ENCODE assay signal across 22 mouse cellular contexts in the genomic region with DNA sequence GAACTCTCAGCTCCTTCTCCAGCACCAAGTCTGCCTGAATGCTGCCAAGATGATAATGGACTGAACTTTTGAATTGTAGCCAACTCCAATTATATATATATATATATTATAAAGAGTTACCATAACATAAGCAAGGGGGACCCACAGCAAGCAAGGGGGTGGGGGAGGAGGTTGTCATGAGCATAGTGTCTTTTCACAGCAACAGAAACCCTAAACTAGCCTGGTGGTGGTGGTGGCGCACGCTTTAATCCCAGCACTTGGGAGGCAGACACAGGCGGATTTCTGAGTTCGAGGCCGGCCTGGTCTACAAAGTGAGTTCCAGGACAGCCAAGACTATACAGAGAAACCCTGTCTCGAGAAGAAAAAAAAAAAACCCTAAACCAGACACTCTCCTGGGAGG.
DNase-seq lines count a peak whose midpoint lies in the region; ATAC-seq lines count a peak whose summit lies in the region.
"Had no signal": no experiment of that assay in that cellular context is flagged by ENCODE, and none has a peak within 500 bp of the region (broad histone marks: within the 10 kb centered on the region; RNA-seq: fewer than 3 reads in every experiment).

No protein-coding gene starts in this region.

- no peak for ATAC-seq in heart, embryonic 11.5 days (replicated peaks; ENCODE audit: insufficient number of reproducible peaks, low FRiP score, low TSS enrichment)
- ATAC-seq in heart, embryonic 16.5 days (replicated peaks; ENCODE audit: extremely low read depth, insufficient read depth, low FRiP score), result no peak
- no peak for ATAC-seq in lung, embryonic 16.5 days (ENCODE audit: low read depth)
- ATAC-seq: forebrain, embryonic 16.5 days; hindbrain, embryonic 16.5 days; liver, embryonic 12.5 days; liver, postnatal 0 days; midbrain, embryonic 15.5 days had no signal

- H3K27me3 ChIP-seq in heart, embryonic 11.5 days (ENCODE audit: control insufficient read depth, insufficient read depth, low read length), result no peaks in the 10 kb centered on the region
- H3K27me3 ChIP-seq in heart, embryonic 16.5 days (ENCODE audit: control insufficient read depth, insufficient read depth, low read length), result no peaks in the 10 kb centered on the region
- H3K27me3 ChIP-seq in lung, embryonic 16.5 days (ENCODE audit: control insufficient read depth, insufficient read depth, low read depth, low read length), result no peaks in the 10 kb centered on the region
- H3K27me3 ChIP-seq: embryonic facial prominence, embryonic 13.5 days; midbrain, embryonic 15.5 days; neural tube, embryonic 15.5 days had no signal

- no peak overlapping the region for H3K4me3 ChIP-seq in heart, embryonic 11.5 days (ENCODE audit: low read depth, low read length)
- no peak overlapping the region for H3K4me3 ChIP-seq in heart, embryonic 16.5 days (ENCODE audit: low read length)
- H3K4me3 ChIP-seq in lung, embryonic 16.5 days (ENCODE audit: low read length), result no peak overlapping the region
- H3K4me3 ChIP-seq: embryonic facial prominence, embryonic 13.5 days; liver, embryonic 12.5 days; midbrain, embryonic 10.5 days; midbrain, embryonic 15.5 days; neural tube, embryonic 15.5 days had no signal

- H3K36me3 ChIP-seq in heart, embryonic 11.5 days (ENCODE audit: control insufficient read depth, insufficient read depth, low read length), result no peaks in the 10 kb centered on the region
- no peaks in the 10 kb centered on the region for H3K36me3 ChIP-seq in heart, embryonic 16.5 days (ENCODE audit: control insufficient read depth, insufficient read depth)
- no peaks in the 10 kb centered on the region for H3K36me3 ChIP-seq in lung, embryonic 16.5 days (ENCODE audit: control insufficient read depth, insufficient read depth, low read length)
- H3K36me3 ChIP-seq: embryonic facial prominence, embryonic 13.5 days; liver, embryonic 12.5 days; midbrain, embryonic 10.5 days; midbrain, embryonic 15.5 days; neural tube, embryonic 15.5 days had no signal

- H3K9ac ChIP-seq in heart, embryonic 11.5 days (ENCODE audit: low read depth, low read length), result no peak overlapping the region
- no peak overlapping the region for H3K9ac ChIP-seq in heart, embryonic 16.5 days (ENCODE audit: low read length)
- no peak overlapping the region for H3K9ac ChIP-seq in lung, embryonic 16.5 days (ENCODE audit: low read length)
- H3K9ac ChIP-seq: embryonic facial prominence, embryonic 13.5 days; liver, embryonic 12.5 days; liver, postnatal 0 days; midbrain, embryonic 15.5 days; neural tube, embryonic 15.5 days had no signal

- peak overlapping the region; percentile 96 for H3K27ac ChIP-seq in heart, embryonic 11.5 days (ENCODE audit: low read depth, low read length)
- H3K27ac ChIP-seq in heart, embryonic 16.5 days (ENCODE audit: low read length), result peak overlapping the region; percentile 98
- peak overlapping the region; percentile 67 for H3K27ac ChIP-seq in lung, embryonic 16.5 days (ENCODE audit: low read length)
- H3K27ac ChIP-seq: embryonic facial prominence, embryonic 13.5 days; liver, embryonic 12.5 days; neural tube, embryonic 15.5 days had no signal

- WGBS in heart, embryonic 11.5 days (ENCODE audit: insufficient replicate concordance), result 85% methylated on average over 6 of the region's 6 CpGs
- WGBS in heart, embryonic 16.5 days, result 95% methylated on average over 6 of the region's 6 CpGs
- WGBS in lung, embryonic 16.5 days, result 89% methylated on average over 6 of the region's 6 CpGs

- no peak overlapping the region for H3K4me2 ChIP-seq in heart, embryonic 11.5 days
- no peak overlapping the region for H3K4me2 ChIP-seq in heart, embryonic 16.5 days (ENCODE audit: low read depth, low read length)
- no peak overlapping the region for H3K4me2 ChIP-seq in lung, embryonic 16.5 days (ENCODE audit: low read depth, low read length)
- H3K4me2 ChIP-seq: embryonic facial prominence, embryonic 13.5 days; liver, embryonic 12.5 days; midbrain, embryonic 15.5 days; neural tube, embryonic 15.5 days had no signal

- H3K4me1 ChIP-seq in heart, embryonic 11.5 days (ENCODE audit: control insufficient read depth, insufficient read depth, low read length), result peaks cover 61% of the 10 kb centered on the region
- H3K4me1 ChIP-seq in heart, embryonic 16.5 days (ENCODE audit: control insufficient read depth, insufficient read depth, low read length), result peaks cover 47% of the 10 kb centered on the region
- H3K4me1 ChIP-seq in lung, embryonic 16.5 days (replicated peaks; ENCODE audit: control insufficient read depth, insufficient read depth, low read length), result peaks cover 55% of the 10 kb centered on the region

- no peak for DNase-seq in heart, adult 11 months
- DNase-seq in heart, postnatal 4 days, result no peak
- DNase-seq in lung, postnatal 36 days, result no peak
- DNase-seq: adrenal gland, adult 8-10 months; cerebellum, adult 8-10 months; kidney, adult 18-20 months; kidney, postnatal 4 days; left cerebral cortex, postnatal 4 days; liver, postnatal 0 days; retina, postnatal 1 day; right cerebral cortex, postnatal 14 days; thymus, postnatal 4 days had no signal

- no peaks in the 10 kb centered on the region for H3K9me3 ChIP-seq in heart, embryonic 11.5 days (replicated peaks; ENCODE audit: control insufficient read depth, low read length)
- H3K9me3 ChIP-seq in heart, embryonic 16.5 days (replicated peaks; ENCODE audit: control insufficient read depth, low read length), result no peaks in the 10 kb centered on the region
- no peaks in the 10 kb centered on the region for H3K9me3 ChIP-seq in lung, embryonic 16.5 days (ENCODE audit: control insufficient read depth, low read length)
- H3K9me3 ChIP-seq: embryonic facial prominence, embryonic 13.5 days; liver, embryonic 12.5 days; midbrain, embryonic 10.5 days; midbrain, embryonic 15.5 days; neural tube, embryonic 15.5 days had no signal
